In the genomic region with DNA sequence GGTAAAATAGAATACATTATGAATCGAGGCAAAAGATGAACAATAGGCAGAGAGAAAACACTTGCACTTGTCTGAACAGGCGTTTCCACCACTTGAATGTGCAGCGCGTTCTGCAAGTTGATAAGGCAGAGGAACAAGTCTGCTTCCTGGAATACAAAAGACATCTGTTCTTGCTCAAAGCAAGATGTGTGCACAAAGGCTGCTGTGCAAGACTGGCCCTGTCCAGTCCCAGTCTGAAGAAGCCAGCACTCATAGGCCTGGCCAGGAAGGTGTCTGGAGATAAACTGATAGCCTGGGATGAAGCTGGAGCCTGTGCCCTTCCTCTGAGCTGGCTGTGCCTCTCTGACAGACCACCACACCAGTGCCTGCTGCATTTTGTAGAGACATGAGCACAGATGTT, we compare ENCODE assay signal across 10 mouse cellular contexts. TPM values are rescaled to one million over a fixed set of nuclear protein-coding genes. Genes with fewer than 3 reads are reported as not detected.
DNase-seq lines count a peak whose midpoint lies in the region; ATAC-seq and TF ChIP-seq lines count a peak whose summit lies in the region.
"Had no signal": no experiment of that assay in that cellular context is flagged by ENCODE, and none has a peak within 500 bp of the region (broad histone marks: within the 10 kb centered on the region; RNA-seq: fewer than 3 reads in every experiment).

No protein-coding gene starts in this region.

- no peaks in the 10 kb centered on the region for H3K27me3 ChIP-seq in lung, embryonic 14.5 days (ENCODE audit: insufficient read depth, low read length)
- 0 out of 2 replicates have a peak, but pooled peaks cover 3% of the 10 kb centered on the region for H3K27me3 ChIP-seq in embryonic facial prominence, embryonic 13.5 days
- no peaks in the 10 kb centered on the region for H3K27me3 ChIP-seq in hindbrain, embryonic 16.5 days (replicated peaks; ENCODE audit: control insufficient read depth, insufficient read depth, low read length)
- 0 out of 2 replicates have a peak, but pooled peaks cover 6% of the 10 kb centered on the region for H3K27me3 ChIP-seq in stomach, embryonic 15.5 days (replicated peaks)
- H3K27me3 ChIP-seq in intestine, postnatal 0 days (replicated peaks; ENCODE audit: control insufficient read depth, insufficient read depth, low read length): no peaks in the 10 kb centered on the region

- no peak overlapping the region for H3K4me2 ChIP-seq in lung, embryonic 14.5 days
- no peak overlapping the region for H3K4me2 ChIP-seq in embryonic facial prominence, embryonic 13.5 days
- H3K4me2 ChIP-seq in hindbrain, embryonic 16.5 days (ENCODE audit: low read length): no peak overlapping the region
- H3K4me2 ChIP-seq in stomach, embryonic 15.5 days: no peak overlapping the region
- no peak overlapping the region for H3K4me2 ChIP-seq in intestine, postnatal 0 days (replicated peaks; ENCODE audit: low read depth)

- intact Hi-C loops in left cerebral cortex, postnatal 25 days (cut with DNase I): no loop called here

- no peaks in the 10 kb centered on the region for H3K36me3 ChIP-seq in lung, embryonic 14.5 days (ENCODE audit: insufficient read depth)
- no peaks in the 10 kb centered on the region for H3K36me3 ChIP-seq in embryonic facial prominence, embryonic 13.5 days
- no peaks in the 10 kb centered on the region for H3K36me3 ChIP-seq in hindbrain, embryonic 16.5 days (ENCODE audit: control insufficient read depth, insufficient read depth, low read length)
- H3K36me3 ChIP-seq in stomach, embryonic 15.5 days: no peaks in the 10 kb centered on the region
- no peaks in the 10 kb centered on the region for H3K36me3 ChIP-seq in intestine, postnatal 0 days (ENCODE audit: control insufficient read depth, insufficient read depth)

- peak; percentile 33 for DNase-seq in lung, embryonic 14.5 days
- no peak for DNase-seq in lung, adult 18-20 months
- DNase-seq in cerebellum, adult 11 months: no peak
- no peak for DNase-seq in left cerebral cortex, postnatal 25 days (ENCODE audit: low spot score in 2 of 2)
- DNase-seq: lung, postnatal 4 days had no signal

- peak overlapping the region; percentile 22; the same call in 1 of the 2 replicates for H3K27ac ChIP-seq in lung, embryonic 14.5 days (ENCODE audit: low read depth)
- H3K27ac ChIP-seq in embryonic facial prominence, embryonic 13.5 days: peak overlapping the region; percentile 1
- peak overlapping the region; percentile 17; the same call in 1 of the 2 replicates for H3K27ac ChIP-seq in hindbrain, embryonic 16.5 days (ENCODE audit: low read depth, low read length)
- no peak overlapping the region for H3K27ac ChIP-seq in stomach, embryonic 15.5 days
- no peak overlapping the region for H3K27ac ChIP-seq in intestine, postnatal 0 days (ENCODE audit: low read depth, low read length)

- no peak for TF ChIP-seq CTCF in lung, embryonic 14.5 days (IDR thresholded peaks at IDR 0.05; ENCODE audit: low read depth)
- TF ChIP-seq CTCF in intestine, postnatal 0 days (IDR thresholded peaks at IDR 0.05; ENCODE audit: low read depth): no peak

- no peak overlapping the region for H3K4me3 ChIP-seq in lung, embryonic 14.5 days (ENCODE audit: low read depth, low read length)
- no peak overlapping the region for H3K4me3 ChIP-seq in embryonic facial prominence, embryonic 13.5 days
- H3K4me3 ChIP-seq in hindbrain, embryonic 16.5 days (ENCODE audit: low read length): no peak overlapping the region
- no peak overlapping the region for H3K4me3 ChIP-seq in stomach, embryonic 15.5 days (replicated peaks)
- no peak overlapping the region for H3K4me3 ChIP-seq in intestine, postnatal 0 days (ENCODE audit: low read depth, low read length)

- H3K9me3 ChIP-seq in lung, embryonic 14.5 days (ENCODE audit: low read depth, low read length): no peaks in the 10 kb centered on the region
- no peaks in the 10 kb centered on the region for H3K9me3 ChIP-seq in embryonic facial prominence, embryonic 13.5 days
- no peaks in the 10 kb centered on the region for H3K9me3 ChIP-seq in hindbrain, embryonic 16.5 days (ENCODE audit: control insufficient read depth, low read length)
- no peaks in the 10 kb centered on the region for H3K9me3 ChIP-seq in stomach, embryonic 15.5 days
- H3K9me3 ChIP-seq in intestine, postnatal 0 days (ENCODE audit: control insufficient read depth): no peaks in the 10 kb centered on the region

- WGBS in lung, embryonic 14.5 days: 23% methylated on average over 4 of the region's 4 CpGs
- 9% methylated on average over 4 of the region's 4 CpGs for WGBS in embryonic facial prominence, embryonic 13.5 days
- WGBS in hindbrain, embryonic 16.5 days: 28% methylated on average over 4 of the region's 4 CpGs
- 23% methylated on average over 4 of the region's 4 CpGs for WGBS in stomach, embryonic 15.5 days
- 30% methylated on average over 4 of the region's 4 CpGs for WGBS in intestine, postnatal 0 days

- peak; percentile 31; the same call in 1 of the 2 replicates for ATAC-seq in lung, embryonic 14.5 days (ENCODE audit: insufficient read depth)
- ATAC-seq in embryonic facial prominence, embryonic 13.5 days (ENCODE audit: insufficient number of reproducible peaks, insufficient read depth, low FRiP score, low TSS enrichment, low read depth): no peak
- no peak for ATAC-seq in hindbrain, embryonic 16.5 days
- peak; percentile 75 for ATAC-seq in stomach, embryonic 15.5 days (ENCODE audit: insufficient read depth, low FRiP score, low read depth)
- ATAC-seq in intestine, postnatal 0 days: no peak

- H3K4me1 ChIP-seq in lung, embryonic 14.5 days (ENCODE audit: insufficient read depth): no peaks in the 10 kb centered on the region
- peaks cover 13% of the 10 kb centered on the region for H3K4me1 ChIP-seq in embryonic facial prominence, embryonic 13.5 days
- peaks cover 13% of the 10 kb centered on the region for H3K4me1 ChIP-seq in hindbrain, embryonic 16.5 days (ENCODE audit: control insufficient read depth, insufficient read depth, low read depth, low read length)
- peaks cover 3% of the 10 kb centered on the region; the same call in 1 of the 2 replicates for H3K4me1 ChIP-seq in stomach, embryonic 15.5 days
- no peaks in the 10 kb centered on the region for H3K4me1 ChIP-seq in intestine, postnatal 0 days (replicated peaks; ENCODE audit: control insufficient read depth, insufficient read depth, low read length)

- H3K9ac ChIP-seq in lung, embryonic 14.5 days: no peak overlapping the region
- no peak overlapping the region for H3K9ac ChIP-seq in embryonic facial prominence, embryonic 13.5 days
- H3K9ac ChIP-seq in hindbrain, embryonic 16.5 days (ENCODE audit: low read depth, low read length): no peak overlapping the region
- no peak overlapping the region for H3K9ac ChIP-seq in stomach, embryonic 15.5 days
- H3K9ac ChIP-seq in intestine, postnatal 0 days (ENCODE audit: low read depth, low read length): no peak overlapping the region

RNA-seq across cellular contexts. Expression of a gene that starts 1.6 kb away (rescaled TPM):
- 0.12 and 0.32 TPM in 2 replicates for polyA plus RNA-seq in lung, embryonic 14.5 days (2014; fragmentation: Nextera tagmentation; extraction: Ambion mirVana)
- polyA plus RNA-seq in embryonic facial prominence, embryonic 13.5 days (2015; fragmentation: Nextera tagmentation; extraction: Ambion mirVana): 0.92 and 1.0 TPM in 2 replicates
- 92.7 and 96.1 TPM in 2 replicates for polyA plus RNA-seq in hindbrain, embryonic 16.5 days (2015; fragmentation: Nextera tagmentation; extraction: Ambion mirVana)
- polyA plus RNA-seq in stomach, embryonic 15.5 days (2015; fragmentation: Nextera tagmentation; extraction: Ambion mirVana): 2.7 TPM in 2 replicates
- 1.8 and 1.9 TPM in 2 replicates for polyA plus RNA-seq in intestine, postnatal 0 days (2015; fragmentation: Nextera tagmentation; extraction: Ambion mirVana)
- total RNA-seq in left cerebral cortex, postnatal 25 days (2021): 100 to 1,000 TPM; 131 to 133 TPM

RNA-seq across cellular contexts. Expression of a gene that starts 28.9 kb away (rescaled TPM):
- polyA plus RNA-seq in lung, embryonic 14.5 days (2014; fragmentation: Nextera tagmentation; extraction: Ambion mirVana): not detected in 2 replicates
- polyA plus RNA-seq in embryonic facial prominence, embryonic 13.5 days (2015; fragmentation: Nextera tagmentation; extraction: Ambion mirVana): 0.10 and 0.12 TPM in 2 replicates
- 0.10 and 0.12 TPM in 2 replicates for polyA plus RNA-seq in hindbrain, embryonic 16.5 days (2015; fragmentation: Nextera tagmentation; extraction: Ambion mirVana)
- polyA plus RNA-seq in stomach, embryonic 15.5 days (2015; fragmentation: Nextera tagmentation; extraction: Ambion mirVana): 0.18 and 0.21 TPM in 2 replicates
- polyA plus RNA-seq in intestine, postnatal 0 days (2015; fragmentation: Nextera tagmentation; extraction: Ambion mirVana): 0.07 and 0.22 TPM in 2 replicates
- total RNA-seq in left cerebral cortex, postnatal 25 days (2021): under 1 TPM; 0.23 to 0.48 TPM
- total RNA-seq: MEL had no signal

Comparison
In these comparisons a context has a peak if more than half of its experiments do, and no peak if none do; other contexts are left out.
1. ATAC-seq: peak in lung, embryonic 14.5 days (single experiment) and stomach, embryonic 15.5 days (single experiment); none in embryonic facial prominence, embryonic 13.5 days (single experiment), hindbrain, embryonic 16.5 days (single experiment) and intestine, postnatal 0 days (single experiment).
2. H3K27ac ChIP-seq: peak in lung, embryonic 14.5 days (single experiment), embryonic facial prominence, embryonic 13.5 days (single experiment) and hindbrain, embryonic 16.5 days (single experiment); none in stomach, embryonic 15.5 days (single experiment) and intestine, postnatal 0 days (single experiment).
3. RNA of a gene that starts 1.6 kb away (polyA plus RNA-seq): 92.7 to 96.1 TPM in hindbrain, embryonic 16.5 days; 2.7 TPM in stomach, embryonic 15.5 days, 1.8 to 1.9 TPM in intestine, postnatal 0 days, 0.92 to 1.0 TPM in embryonic facial prominence, embryonic 13.5 days and 0.12 to 0.32 TPM in lung, embryonic 14.5 days; every median in the first group is over 10 times any median in the second.